Mouse (Mus musculus): Measurements from ENCODE around the gene Plcz1. TPM values are rescaled to one million over a fixed set of nuclear protein-coding genes. Genes with fewer than 3 reads are reported as not detected.

Gene Plcz1
- polyA plus RNA-seq, 1 experiment from 2014 or later, result not detected

GRCm38 (mm10) chr6:139989075-139989474 lies 52.2 kb downstream of the Plcz1 start:
- no peak for ATAC-seq
- ChIA-PET CTCF (no interaction called here), POLR2A (no interaction called here)
- DNase-seq (ENCODE audit: low read depth, low spot score), result no peak
- in situ Hi-C loops (cut with MboI; ENCODE audit: low pct_unique_long_range_greater_than_20kb), result no loop called here
- H3K27me3 ChIP-seq, result no peaks in the 10 kb centered on the region
- no peak for TF ChIP-seq CTCF (IDR thresholded peaks at IDR 0.05)

- no peaks in the 10 kb centered on the region for H3K27me3 ChIP-seq
- DNase-seq (ENCODE audit: low read depth, low spot score) (no peak), ATAC-seq (no peak)
- ChIA-PET CTCF (interaction anchor here (0.9 to 1.9 kb wide), 4 partner anchors 10 to 39 kb away, joined by 3 to 4 read pairs (median 3); no protein-coding TSS in a partner anchor), POLR2A (no interaction called here)
- in situ Hi-C loops (cut with MboI; ENCODE audit: low pct_unique_long_range_greater_than_20kb), result no loop called here
- TF ChIP-seq CTCF (IDR thresholded peaks at IDR 0.05), result no peak
Measured at GRCm38 (mm10) chr6:139986564-139986963, 54.7 kb downstream of the Plcz1 start.

- no peak for DNase-seq (ENCODE audit: low read depth, low spot score)
- ChIA-PET POLR2A (no interaction called here), CTCF (interaction anchor here (1.2 kb wide), 1 partner anchor 20 kb away, joined by 4 read pairs; no protein-coding TSS in a partner anchor)
- in situ Hi-C loops (cut with MboI; ENCODE audit: low pct_unique_long_range_greater_than_20kb), result no loop called here
- no peak for TF ChIP-seq CTCF (IDR thresholded peaks at IDR 0.05)
- no peak for ATAC-seq
- H3K27me3 ChIP-seq, result no peaks in the 10 kb centered on the region
Measured at GRCm38 (mm10) chr6:139984069-139984468, 57.2 kb downstream of the Plcz1 start.

GRCm38 (mm10) chr6:139981061-139981460 lies 60.2 kb downstream of the Plcz1 start:
- ChIA-PET CTCF (interaction anchor here (1.5 kb wide), 1 partner anchor 11 kb away, joined by 4 read pairs; no protein-coding TSS in a partner anchor), POLR2A (no interaction called here)
- no peak for TF ChIP-seq CTCF (IDR thresholded peaks at IDR 0.05)
- no peaks in the 10 kb centered on the region for H3K27me3 ChIP-seq
- in situ Hi-C loops (cut with MboI; ENCODE audit: low pct_unique_long_range_greater_than_20kb), result no loop called here
- ATAC-seq, result no peak
- no peak for DNase-seq (ENCODE audit: low read depth, low spot score)

- POLR2A ChIA-PET, result no interaction called here
- no peak for TF ChIP-seq CTCF (IDR thresholded peaks at IDR 0.05)
- in situ Hi-C loops (cut with MboI; ENCODE audit: low pct_unique_long_range_greater_than_20kb), result no loop called here
- CTCF ChIA-PET, result interaction anchor here (1.2 kb wide), 1 partner anchor 10 kb away, joined by 3 read pairs; no protein-coding TSS in a partner anchor
- no peak for DNase-seq (ENCODE audit: low read depth, low spot score)
- no peaks in the 10 kb centered on the region for H3K27me3 ChIP-seq
- ATAC-seq, result no peak
Measured at GRCm38 (mm10) chr6:139978114-139978513, 63.1 kb downstream of the Plcz1 start.

GRCm38 (mm10) chr6:139974668-139975067 lies 66.6 kb downstream of the Plcz1 start:
- no peak for ATAC-seq
- no peak for DNase-seq (ENCODE audit: low read depth, low spot score)
- no peak for TF ChIP-seq CTCF (IDR thresholded peaks at IDR 0.05)
- POLR2A ChIA-PET, result interaction anchor here (0.8 kb wide), 1 partner anchor 388 kb away, joined by 4 read pairs; no protein-coding TSS in a partner anchor
- in situ Hi-C loops (cut with MboI; ENCODE audit: low pct_unique_long_range_greater_than_20kb), result no loop called here
- H3K27me3 ChIP-seq, result no peaks in the 10 kb centered on the region
- CTCF ChIA-PET, result interaction anchor here (1.5 to 1.6 kb wide), 2 partner anchors 9 to 12 kb away, joined by 3 to 4 read pairs; no protein-coding TSS in a partner anchor

- H3K27me3 ChIP-seq, result no peaks in the 10 kb centered on the region
- ChIA-PET CTCF (no interaction called here), POLR2A (no interaction called here)
- ATAC-seq (no peak), DNase-seq (ENCODE audit: low read depth, low spot score) (no peak)
- no peak for TF ChIP-seq CTCF (IDR thresholded peaks at IDR 0.05)
- in situ Hi-C loops (cut with MboI; ENCODE audit: low pct_unique_long_range_greater_than_20kb), result no loop called here
Measured at GRCm38 (mm10) chr6:139971608-139972298, 69.5 kb downstream of the Plcz1 start.

GRCm38 (mm10) chr6:139966684-139967083 lies 74.6 kb downstream of the Plcz1 start:
- H3K27me3 ChIP-seq, result no peaks in the 10 kb centered on the region
- DNase-seq (ENCODE audit: low read depth, low spot score) (no peak), ATAC-seq (no peak)
- POLR2A ChIA-PET, result no interaction called here
- CTCF ChIA-PET, result no interaction called here
- in situ Hi-C loops (cut with MboI; ENCODE audit: low pct_unique_long_range_greater_than_20kb), result no loop called here
- no peak for TF ChIP-seq CTCF (IDR thresholded peaks at IDR 0.05)

- ChIA-PET POLR2A (no interaction called here), CTCF (no interaction called here)
- no peak for ATAC-seq
- no peak for TF ChIP-seq CTCF (IDR thresholded peaks at IDR 0.05)
- DNase-seq (ENCODE audit: low read depth, low spot score), result no peak
- in situ Hi-C loops (cut with MboI; ENCODE audit: low pct_unique_long_range_greater_than_20kb), result no loop called here
- H3K27me3 ChIP-seq, result no peaks in the 10 kb centered on the region
Measured at GRCm38 (mm10) chr6:139964895-139965294, 76.4 kb downstream of the Plcz1 start.

- DNase-seq (ENCODE audit: low read depth, low spot score) (no peak), ATAC-seq (no peak)
- ChIA-PET POLR2A (interaction anchor here (1.0 kb wide), 1 partner anchor 16 kb away, joined by 3 read pairs; no protein-coding TSS in a partner anchor), CTCF (no interaction called here)
- in situ Hi-C loops (cut with MboI; ENCODE audit: low pct_unique_long_range_greater_than_20kb), result no loop called here
- no peak for TF ChIP-seq CTCF (IDR thresholded peaks at IDR 0.05)
- no peaks in the 10 kb centered on the region for H3K27me3 ChIP-seq
Measured at GRCm38 (mm10) chr6:139963775-139964174, 77.5 kb downstream of the Plcz1 start.

GRCm38 (mm10) chr6:139957531-139958241 lies 83.6 kb downstream of the Plcz1 start:
- in situ Hi-C loops (cut with MboI; ENCODE audit: low pct_unique_long_range_greater_than_20kb), result no loop called here
- CTCF ChIA-PET, result no interaction called here

More at GRCm38 (mm10) chr6:139957531-139958241, 83.6 kb downstream of the Plcz1 start:
- DNase-seq (ENCODE audit: low read depth, low spot score) (no peak), ATAC-seq (no peak)
- POLR2A ChIA-PET, result no interaction called here
- H3K27me3 ChIP-seq, result no peaks in the 10 kb centered on the region
- TF ChIP-seq CTCF (IDR thresholded peaks at IDR 0.05), result no peak
